Mouse (Mus musculus) heart, postnatal 0 days (tissue): ENCODE results near the gene Ssrp1. TPM values are rescaled to one million over a fixed set of nuclear protein-coding genes. Genes with fewer than 3 reads are reported as not detected.

ENCODE experiments used
- ATAC-seq: fragments of 200-750 bp; cut with Nextera tagmentation; 2 replicates; pipeline ENCODE4 v1.8.0; 2017; ENCODE audit warnings: low read depth, moderate number of reproducible peaks, moderate library complexity; ENCODE audit not compliant: insufficient read depth
- DNase-seq: peaks from one replicate; pipeline ENCODE4 v3.0.0-alpha.2; 2016; ENCODE audit warnings: low spot score
- H3K27ac ChIP-seq: fragments of 300-500 bp; sonication (generic); 2 replicates; pipeline ENCODE4 v1.5.1; 2014; ENCODE audit warnings: low read depth, mild to moderate bottlenecking
- H3K27me3 ChIP-seq: fragments of 300-500 bp; sonication (generic); 2 replicates; pipeline ENCODE4 v1.6.1; 2014; ENCODE audit warnings: low read length, mixed read lengths; ENCODE audit not compliant: control insufficient read depth, insufficient read depth
- H3K36me3 ChIP-seq: fragments of 300-500 bp; sonication (generic); replicated peaks from 2 replicates; pipeline ENCODE4 v1.6.1; 2014; ENCODE audit warnings: low read length, mixed read lengths; ENCODE audit not compliant: control insufficient read depth, insufficient read depth
- H3K4me1 ChIP-seq: fragments of 300-500 bp; sonication (generic); 2 replicates; pipeline ENCODE4 v1.6.1; 2014; ENCODE audit warnings: antibody characterized with exemption; ENCODE audit not compliant: control insufficient read depth, insufficient read depth
- H3K4me2 ChIP-seq: fragments of 300-500 bp; sonication (generic); 2 replicates; pipeline ENCODE4 v1.6.1; 2014; ENCODE audit warnings: low read depth, mild to moderate bottlenecking, low read length, moderate library complexity
- H3K4me3 ChIP-seq: fragments of 300-500 bp; sonication (generic); 2 replicates; pipeline ENCODE4 v1.5.1; 2014; ENCODE audit warnings: low read depth, low read length
- H3K9ac ChIP-seq: fragments of 300-500 bp; sonication (generic); replicated peaks from 2 replicates; pipeline ENCODE4 v1.6.1; 2014; ENCODE audit warnings: low read depth, low read length, mixed read lengths
- H3K9me3 ChIP-seq: fragments of 300-500 bp; sonication (generic); replicated peaks from 2 replicates; pipeline ENCODE4 v1.6.1; 2016; ENCODE audit warnings: low read length; ENCODE audit not compliant: control insufficient read depth
- CTCF ChIP-seq: IDR thresholded peaks from 2 replicates; pipeline ENCODE4 v1.5.1; 2016; ENCODE audit warnings: antibody characterized with exemption, control low read depth, low read depth
- EP300 ChIP-seq: IDR thresholded peaks from 2 replicates; pipeline ENCODE4 v1.6.1; 2016; ENCODE audit warnings: antibody characterized with exemption, low read depth
- WGBS: fragments of 180-500 bp; shearing (Covaris S2); extraction: QIAGEN DNeasy Blood & Tissue Kit; methylation state at CpG from one replicate; pipeline ENCODE4 v1.1.7; 2014; 5-methylcytosine and 5-hydroxymethylcytosine counted together
- polyA plus RNA-seq: library from polyadenylated mRNA; unstranded; fragments of >200 nt; fragmentation: Nextera tagmentation; extraction: Ambion mirVana; gene quantifications from 2 replicates; pipeline ENCODE4 v1.2.1, GENCODE M21; 2015
- total RNA-seq: library from RNA; depleted of rRNA; stranded (reverse); fragments of >200 nt; gene quantifications from 2 replicates; pipeline ENCODE4 v1.2.3, GENCODE M21; 2014; ENCODE audit warnings: low replicate concordance

Gene Ssrp1
- total and polyA plus RNA-seq, 2 experiments from 2014 or later = 63.7 to 106 TPM

- no peak overlapping the region for H3K27ac ChIP-seq
Observed at GRCm38 (mm10) chr2:85053192-85053816, 16.3 kb downstream of the Ssrp1 start.

GRCm38 (mm10) chr2:85056711-85057110, 19.7 kb downstream of the Ssrp1 start:
- no peak overlapping the region for H3K9ac ChIP-seq
- peaks cover 49% of the 10 kb centered on the region for H3K36me3 ChIP-seq
- no peak overlapping the region for H3K27ac ChIP-seq
- H3K4me3 ChIP-seq = no peak overlapping the region
- no peaks in the 10 kb centered on the region for H3K9me3 ChIP-seq
- no peak for TF ChIP-seq EP300
- TF ChIP-seq CTCF = no peak
- peaks cover 5% of the 10 kb centered on the region for H3K4me1 ChIP-seq
- no peaks in the 10 kb centered on the region for H3K27me3 ChIP-seq
- no peak for ATAC-seq
- 47% methylated on average over 5 of the region's 5 CpGs for WGBS
- DNase-seq = no peak
- H3K4me2 ChIP-seq = no peak overlapping the region

More at GRCm38 (mm10) chr2:85053192-85053816, 16.3 kb downstream of the Ssrp1 start:
- Histone ChIP-seq H3K4me3 (no peak overlapping the region), H3K27me3 (no peaks in the 10 kb centered on the region), H3K4me1 (peaks cover 5% of the 10 kb centered on the region; the same call in 1 of the 2 replicates), H3K9me3 (no peaks in the 10 kb centered on the region), H3K36me3 (peaks cover 35% of the 10 kb centered on the region), H3K9ac (no peak overlapping the region; the same call in 1 of the 2 replicates), H3K4me2 (peak overlapping the region; percentile 96)
- no peak for DNase-seq
- TF ChIP-seq CTCF (no peak), EP300 (no peak)
- 73% methylated on average over 5 of the region's 5 CpGs for WGBS
- ATAC-seq = no peak

GRCm38 (mm10) chr2:85059677-85060076, 22.6 kb downstream of the Ssrp1 start:
- ATAC-seq (no peak), DNase-seq (no peak)
- Histone ChIP-seq H3K4me3 (no peak overlapping the region), H3K27ac (no peak overlapping the region), H3K4me2 (peak overlapping the region; percentile 63; the same call in 1 of the 2 replicates), H3K36me3 (peaks cover 65% of the 10 kb centered on the region), H3K27me3 (no peaks in the 10 kb centered on the region), H3K4me1 (peaks cover 5% of the 10 kb centered on the region), H3K9me3 (no peaks in the 10 kb centered on the region), H3K9ac (no peak overlapping the region)
- WGBS = 88% methylated on average over 6 of the region's 6 CpGs
- no peak for TF ChIP-seq EP300
- TF ChIP-seq CTCF = no peak

- H3K4me3 ChIP-seq = peak overlapping the region; percentile 42
- ATAC-seq (peak; percentile 72), DNase-seq (peak; percentile 66)
- H3K4me1 ChIP-seq = peaks cover 5% of the 10 kb centered on the region
- H3K4me2 ChIP-seq = peak overlapping the region; percentile 63
- 5% methylated on average over 11 of the region's 11 CpGs for WGBS
- TF ChIP-seq CTCF = no peak
- no peak for TF ChIP-seq EP300
- 0 out of 2 replicates have a peak overlapping the region, but pooled peaks have one; percentile 31 for H3K27ac ChIP-seq
- H3K9ac ChIP-seq = peak overlapping the region; percentile 52
- H3K27me3 ChIP-seq = no peaks in the 10 kb centered on the region
- H3K9me3 ChIP-seq = no peaks in the 10 kb centered on the region
- peaks cover 58% of the 10 kb centered on the region for H3K36me3 ChIP-seq
Observed at GRCm38 (mm10) chr2:85060591-85061060, 23.6 kb downstream of the Ssrp1 start.

DNA sequence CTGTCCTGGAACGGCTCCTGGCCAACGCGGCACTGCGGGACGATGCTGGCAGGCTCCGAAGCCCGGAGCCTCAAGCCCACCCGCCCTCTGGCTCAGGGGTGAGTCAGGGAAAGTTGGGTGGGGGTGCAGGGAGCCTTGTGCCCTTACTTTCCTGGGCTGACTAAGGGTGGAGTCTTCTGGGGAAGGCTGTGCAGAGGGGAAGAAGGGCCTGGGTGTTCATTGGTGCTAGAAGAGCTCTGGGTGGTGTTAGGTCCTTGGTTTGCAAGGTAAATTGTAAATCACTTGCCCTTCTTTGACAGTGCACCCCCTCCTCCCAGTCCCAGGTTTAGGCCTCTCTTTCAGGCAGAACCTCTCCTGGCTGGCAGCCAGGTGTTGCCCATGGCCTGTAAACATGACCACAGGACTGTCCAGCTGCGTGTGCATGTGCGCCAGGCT, 24.1 kb downstream of the Ssrp1 start:
- H3K27ac ChIP-seq = 0 out of 2 replicates have a peak overlapping the region, but pooled peaks have one; percentile 31

More for the DNA sequence above, 24.1 kb downstream of the Ssrp1 start:
- Histone ChIP-seq H3K9ac (peak overlapping the region; percentile 52), H3K9me3 (no peaks in the 10 kb centered on the region), H3K36me3 (peaks cover 58% of the 10 kb centered on the region), H3K4me1 (peaks cover 5% of the 10 kb centered on the region), H3K4me3 (peak overlapping the region; percentile 42), H3K27me3 (no peaks in the 10 kb centered on the region), H3K4me2 (peak overlapping the region; percentile 63)
- TF ChIP-seq EP300 (no peak), CTCF (no peak)
- DNase-seq = no peak
- no peak for ATAC-seq
- 14% methylated on average over 10 of the region's 10 CpGs for WGBS
